Mouse (Mus musculus) E14TG2a.4 (cell line): ENCODE measurements around the gene Ror1.

Experiments
- H3K27me3 ChIP-seq: 2 replicates; pipeline ENCODE4 v1.6.1; 2014; ENCODE audit warnings: low read length, control low read depth; ENCODE audit not compliant: insufficient read depth
- H3K36me3 ChIP-seq: 2 replicates; pipeline ENCODE4 v1.6.1; 2014; ENCODE audit warnings: low read length, control low read depth; ENCODE audit not compliant: insufficient read depth
- H3K4me1 ChIP-seq: replicated peaks from 2 replicates; pipeline ENCODE4 v1.6.1; 2014; ENCODE audit warnings: low read depth, low read length, control low read depth
- H3K4me3 ChIP-seq: replicated peaks from 2 replicates; pipeline ENCODE4 v1.5.1; 2014; ENCODE audit warnings: mild to moderate bottlenecking, low read length
- H3K9me3 ChIP-seq: 2 replicates; pipeline ENCODE4 v1.6.1; 2014; ENCODE audit warnings: low read length, control low read depth
- CTCF ChIP-seq: conservative IDR thresholded peaks from 2 replicates; pipeline ENCODE4 v1.5.1; 2014; ENCODE audit warnings: low read length
- NANOG ChIP-seq: IDR thresholded peaks from 2 replicates; pipeline ENCODE4 v1.6.1; 2014; ENCODE audit warnings: borderline replicate concordance, low read length, mixed read lengths
- POU5F1 ChIP-seq: IDR thresholded peaks from 2 replicates; pipeline ENCODE4 v1.6.1; 2014; ENCODE audit warnings: low read length, borderline replicate concordance

The Ror1 gene

DNA sequence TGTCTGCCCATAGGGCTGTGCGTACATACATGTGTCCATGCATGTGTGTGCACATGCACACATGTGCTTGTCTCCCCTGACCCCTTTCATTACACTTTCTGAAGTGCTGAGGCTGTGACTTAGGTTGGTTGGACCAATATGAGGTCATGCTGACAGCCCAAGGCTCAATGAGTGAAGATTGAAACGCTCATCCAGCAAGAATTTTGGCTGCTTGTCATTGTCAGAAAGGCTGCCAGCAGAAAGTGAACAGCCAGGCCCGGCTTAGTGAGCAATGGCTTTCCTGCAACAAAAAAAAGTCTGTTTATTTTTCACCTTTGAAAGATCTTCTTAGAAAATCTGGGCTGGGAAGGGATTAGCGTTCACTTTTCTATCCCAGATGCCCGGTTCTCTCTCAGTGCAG, 86.1 kb downstream of the Ror1 start:
- Histone ChIP-seq H3K4me3 (no peak overlapping the region), H3K9me3 (no peaks in the 10 kb centered on the region), H3K36me3 (no peaks in the 10 kb centered on the region), H3K4me1 (no peaks in the 10 kb centered on the region), H3K27me3 (no peaks in the 10 kb centered on the region)
- no peak for TF ChIP-seq NANOG
- no peak for TF ChIP-seq POU5F1
- no peak for TF ChIP-seq CTCF

- Histone ChIP-seq H3K36me3 (no peaks in the 10 kb centered on the region), H3K27me3 (no peaks in the 10 kb centered on the region), H3K9me3 (no peaks in the 10 kb centered on the region), H3K4me3 (no peak overlapping the region), H3K4me1 (no peaks in the 10 kb centered on the region)
- TF ChIP-seq NANOG (no peak), POU5F1 (no peak), CTCF (no peak)
Measured at GRCm38 (mm10) chr4:100186781-100187180, 91.2 kb downstream of the Ror1 start.

DNA sequence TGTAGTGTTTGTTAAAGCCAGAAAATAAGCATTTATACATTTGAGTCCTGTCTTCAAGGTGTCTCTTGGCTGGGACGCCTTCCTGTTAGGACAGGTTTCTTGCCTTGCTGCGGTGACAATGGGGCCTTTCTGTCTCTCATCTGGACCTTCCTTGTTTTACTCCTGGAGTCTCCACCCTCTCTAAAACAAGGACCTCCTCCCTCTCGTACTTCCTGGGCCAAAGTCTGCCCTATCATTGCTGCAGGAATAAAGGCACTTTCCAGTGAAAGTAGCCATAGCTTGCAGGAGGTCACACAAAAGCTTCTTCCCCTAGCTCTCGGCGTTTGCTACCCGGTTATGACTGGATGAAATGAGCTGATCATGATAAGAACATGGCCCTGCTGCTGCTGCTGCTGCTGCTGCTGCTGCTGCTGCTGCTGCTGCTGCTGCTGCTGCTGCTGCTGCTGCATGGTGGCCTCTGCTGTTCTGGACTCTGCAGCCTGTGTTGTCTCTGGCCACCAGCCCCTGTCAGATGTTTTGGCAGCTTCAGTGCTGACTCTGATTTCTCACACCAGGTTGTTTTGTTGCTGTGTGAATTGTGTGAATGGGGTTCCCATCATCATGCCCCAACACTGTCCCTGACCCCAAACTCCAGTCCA, 92.1 kb downstream of the Ror1 start:
- no peak overlapping the region for H3K4me3 ChIP-seq

DNA sequence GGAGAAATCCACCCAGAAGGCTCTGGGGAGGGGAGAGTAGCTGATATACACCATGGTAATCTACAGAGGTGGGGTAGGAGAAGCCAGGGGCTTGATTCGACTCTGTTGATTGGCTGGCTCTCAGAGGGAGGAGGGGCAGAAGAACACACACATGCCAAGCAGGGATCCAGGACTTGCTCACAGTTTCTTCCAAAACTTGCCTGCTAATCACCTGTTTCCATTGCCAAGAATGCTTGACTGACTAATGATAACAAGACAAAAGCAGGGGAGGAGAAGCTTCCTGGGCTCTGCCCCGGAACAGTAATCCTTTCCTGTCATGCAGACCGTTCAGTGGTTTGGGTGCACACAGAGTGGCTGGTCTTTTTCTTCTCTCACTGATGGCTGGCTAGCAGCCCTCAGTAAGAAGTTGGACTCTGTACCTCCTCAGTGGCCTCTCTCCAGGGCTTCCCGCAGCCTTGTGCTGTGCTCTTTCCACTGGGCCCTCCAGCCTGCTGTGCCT, 92.7 kb downstream of the Ror1 start:
- no peaks in the 10 kb centered on the region for H3K27me3 ChIP-seq
- H3K36me3 ChIP-seq, result no peaks in the 10 kb centered on the region
- H3K4me1 ChIP-seq, result no peaks in the 10 kb centered on the region
- TF ChIP-seq CTCF (no peak), POU5F1 (no peak), NANOG (no peak)
- H3K4me3 ChIP-seq, result no peak overlapping the region
- H3K9me3 ChIP-seq, result no peaks in the 10 kb centered on the region

More for the DNA sequence above, 92.1 kb downstream of the Ror1 start:
- no peaks in the 10 kb centered on the region for H3K36me3 ChIP-seq
- H3K4me1 ChIP-seq, result no peaks in the 10 kb centered on the region
- no peaks in the 10 kb centered on the region for H3K27me3 ChIP-seq
- no peaks in the 10 kb centered on the region for H3K9me3 ChIP-seq
- TF ChIP-seq NANOG (no peak), CTCF (no peak), POU5F1 (no peak)

DNA sequence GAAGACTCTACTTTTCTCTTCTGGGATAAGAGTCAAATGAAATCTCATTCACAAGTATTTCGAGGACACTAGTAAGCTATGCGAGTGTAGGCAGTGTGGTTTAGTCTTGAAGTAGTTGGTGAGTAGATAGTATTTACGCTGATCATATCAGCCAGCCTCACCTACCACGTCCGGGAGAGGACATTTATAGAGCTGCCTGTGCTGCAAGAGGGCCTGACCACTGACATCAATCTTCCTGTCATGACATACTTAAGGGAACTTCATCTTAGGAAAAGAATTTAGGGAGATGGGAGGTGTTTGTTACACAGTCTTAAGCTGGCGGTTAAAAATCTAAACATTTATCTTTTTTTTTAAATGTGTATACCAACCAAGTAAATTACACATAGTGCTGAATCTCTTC, 95.9 kb downstream of the Ror1 start:
- Histone ChIP-seq H3K9me3 (no peaks in the 10 kb centered on the region), H3K36me3 (no peaks in the 10 kb centered on the region), H3K27me3 (no peaks in the 10 kb centered on the region), H3K4me1 (no peaks in the 10 kb centered on the region), H3K4me3 (no peak overlapping the region)
- TF ChIP-seq NANOG (no peak), CTCF (no peak)

DNA sequence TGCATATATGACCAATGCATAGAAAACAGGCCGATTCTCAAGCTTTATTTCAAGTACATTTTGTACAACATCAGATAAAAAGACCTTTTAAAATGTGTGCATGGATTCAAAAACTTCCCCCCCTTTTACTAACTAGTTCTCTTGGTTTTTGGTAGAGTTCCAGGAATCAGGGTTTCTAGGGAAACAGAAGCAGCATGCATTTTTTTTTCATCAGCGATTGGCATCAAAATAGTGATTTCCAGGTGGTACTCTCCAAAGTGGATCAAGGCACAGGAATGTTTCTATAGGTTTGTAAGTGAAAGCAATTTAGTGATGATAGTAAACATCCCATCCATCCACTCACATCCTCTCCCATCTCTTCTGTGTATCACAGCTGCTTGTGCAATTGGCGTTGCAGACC, 98.5 kb downstream of the Ror1 start:
- no peaks in the 10 kb centered on the region for H3K36me3 ChIP-seq
- no peaks in the 10 kb centered on the region for H3K4me1 ChIP-seq
- no peaks in the 10 kb centered on the region for H3K27me3 ChIP-seq
- no peak overlapping the region for H3K4me3 ChIP-seq
- no peak for TF ChIP-seq CTCF
- no peak for TF ChIP-seq NANOG
- TF ChIP-seq POU5F1, result no peak
- H3K9me3 ChIP-seq, result no peaks in the 10 kb centered on the region

DNA sequence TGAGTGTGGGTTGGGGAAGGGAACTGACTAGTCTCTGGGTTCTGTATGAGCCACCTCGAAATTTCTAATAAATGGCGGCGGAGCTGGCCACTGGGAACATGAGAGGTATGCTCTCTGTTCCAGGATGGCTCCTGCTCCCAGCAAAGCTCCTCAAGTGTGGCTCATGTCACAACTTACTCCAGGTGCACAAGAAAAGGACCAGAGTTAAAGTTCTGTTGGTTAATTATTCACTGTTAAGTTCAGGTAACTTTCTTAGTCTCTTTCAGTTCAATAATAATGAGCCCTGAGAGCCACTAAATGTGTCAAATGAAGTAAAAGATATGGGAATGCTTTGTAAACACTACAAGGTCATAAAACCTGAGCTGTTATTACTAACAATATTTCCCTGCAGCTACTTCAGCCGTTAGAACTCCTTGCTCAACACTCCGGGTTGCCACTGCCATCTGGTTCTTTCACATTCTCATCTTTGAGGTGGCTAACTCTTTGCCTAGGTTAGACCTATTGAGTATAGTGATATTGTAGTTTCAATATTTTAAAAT, 100.7 kb downstream of the Ror1 start:
- no peaks in the 10 kb centered on the region for H3K27me3 ChIP-seq
- no peak for TF ChIP-seq POU5F1
- H3K36me3 ChIP-seq, result no peaks in the 10 kb centered on the region
- H3K4me3 ChIP-seq, result no peak overlapping the region
- H3K9me3 ChIP-seq, result no peaks in the 10 kb centered on the region
- no peaks in the 10 kb centered on the region; the same call in 1 of the 2 replicates for H3K4me1 ChIP-seq

DNA sequence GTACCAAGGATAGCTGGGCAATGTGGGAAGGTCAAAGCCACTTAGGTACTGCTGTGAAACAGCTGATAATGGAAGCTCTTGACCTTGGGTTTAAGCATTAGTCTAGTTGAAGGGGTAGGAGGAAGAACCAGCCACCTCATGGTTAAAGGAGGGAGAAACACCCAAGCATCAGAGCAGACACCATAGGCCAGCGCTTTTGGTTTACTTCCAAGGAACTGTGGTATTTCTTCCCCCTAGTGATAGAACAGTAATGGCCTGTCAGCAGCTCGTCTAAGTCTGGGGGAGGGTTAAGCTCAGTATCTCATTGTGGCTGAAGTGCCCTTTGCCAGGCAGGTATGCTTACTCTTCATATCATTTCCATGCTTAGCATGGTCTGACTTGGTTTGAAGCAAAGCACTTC, 102.7 kb downstream of the Ror1 start:
- TF ChIP-seq CTCF, result no peak
- TF ChIP-seq POU5F1, result no peak
- TF ChIP-seq NANOG, result no peak
- H3K27me3 ChIP-seq, result no peaks in the 10 kb centered on the region
- H3K4me3 ChIP-seq, result no peak overlapping the region
- no peaks in the 10 kb centered on the region for H3K36me3 ChIP-seq
- H3K9me3 ChIP-seq, result no peaks in the 10 kb centered on the region
- H3K4me1 ChIP-seq, result no peaks in the 10 kb centered on the region; the same call in 1 of the 2 replicates

DNA sequence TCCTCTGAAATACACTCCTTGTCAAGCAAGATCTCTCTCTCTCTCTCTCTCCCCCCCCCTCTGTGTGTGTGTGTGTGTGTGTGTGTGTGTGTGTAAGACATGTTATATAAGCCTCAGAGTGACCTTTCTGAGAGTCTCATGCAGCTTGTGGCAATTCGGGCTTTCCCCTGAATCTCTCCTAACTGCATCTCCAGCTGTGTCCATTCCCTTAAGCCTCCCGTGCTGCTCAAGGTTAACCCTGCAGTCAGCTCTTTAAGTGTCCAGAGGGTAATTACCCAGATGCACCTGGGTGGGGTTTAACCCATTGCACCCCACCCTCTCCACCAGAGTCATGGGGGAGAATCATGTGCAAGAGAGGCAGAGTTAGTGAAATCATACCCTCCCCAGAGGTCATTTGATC, 105.7 kb downstream of the Ror1 start:
- H3K4me3 ChIP-seq, result no peak overlapping the region
- no peak for TF ChIP-seq NANOG
- TF ChIP-seq CTCF, result no peak
- TF ChIP-seq POU5F1, result no peak
- H3K4me1 ChIP-seq, result no peaks in the 10 kb centered on the region; the same call in 1 of the 2 replicates
- no peaks in the 10 kb centered on the region for H3K27me3 ChIP-seq
- no peaks in the 10 kb centered on the region for H3K9me3 ChIP-seq
- no peaks in the 10 kb centered on the region for H3K36me3 ChIP-seq

GRCm38 (mm10) chr4:100203066-100203465, 107.5 kb downstream of the Ror1 start:
- H3K9me3 ChIP-seq, result no peaks in the 10 kb centered on the region
- TF ChIP-seq NANOG (no peak), CTCF (no peak), POU5F1 (no peak)
- no peaks in the 10 kb centered on the region; the same call in 1 of the 2 replicates for H3K4me1 ChIP-seq
- H3K36me3 ChIP-seq, result no peaks in the 10 kb centered on the region
- H3K4me3 ChIP-seq, result no peak overlapping the region
- no peaks in the 10 kb centered on the region for H3K27me3 ChIP-seq
